Mouse (Mus musculus): ENCODE measurements around the gene Sdc4.
A peak's percentile ranks its signal among the peaks of the same experiment; 100 is the strongest.

The Sdc4 gene

DNA sequence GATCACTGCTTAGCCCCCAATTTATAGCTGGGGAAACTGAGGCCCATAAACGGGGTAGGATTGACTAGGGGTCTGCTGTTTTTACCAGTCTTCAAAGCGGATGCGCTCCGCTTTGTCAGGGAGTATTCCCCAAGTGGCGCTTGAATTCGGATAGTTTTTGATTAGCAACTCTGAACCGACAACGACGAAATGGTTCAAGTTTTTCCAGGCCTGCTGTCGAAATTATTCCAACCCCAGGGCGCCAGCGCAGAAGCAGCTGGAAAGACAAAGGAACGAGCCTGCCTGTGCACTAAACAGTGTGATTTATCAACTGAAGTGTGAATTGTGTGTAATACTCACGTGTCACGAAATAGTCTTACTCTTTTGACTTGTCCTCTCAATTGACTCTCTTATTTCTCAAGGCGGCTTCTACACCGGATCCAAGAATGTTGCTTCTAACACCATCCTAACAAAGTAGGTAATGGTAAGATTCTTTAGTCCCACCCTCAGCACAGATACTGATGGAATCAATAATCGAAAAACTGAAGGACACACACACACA lies at the start of gene Sdc4:
Gene Sdc4 (minus strand): TSS at position 428 of the 541 bp plus-strand sequence.
- no peak for DNase-seq (ENCODE audit: low spot score in 2 of 2)

DNA sequence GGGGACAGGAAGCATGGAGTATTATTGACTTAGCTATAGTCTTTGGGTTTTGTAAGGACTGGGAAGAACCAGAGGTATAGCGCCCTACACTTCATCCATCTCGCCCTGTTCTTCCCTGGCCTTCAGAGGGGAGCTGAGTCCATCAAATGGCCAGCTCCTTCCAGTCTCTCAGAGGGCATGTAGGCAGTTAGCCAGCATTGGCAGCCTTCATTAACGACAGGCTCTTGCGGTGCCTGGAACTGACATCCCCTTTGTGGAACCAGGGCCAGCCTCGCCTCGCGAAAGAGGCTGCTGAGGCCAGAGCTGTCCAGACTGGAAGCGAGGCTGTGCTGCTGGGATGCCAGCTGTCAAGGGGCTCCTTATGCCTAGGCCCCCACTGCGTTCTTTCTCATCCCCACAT lies 44.1 kb upstream of the Sdc4 start:
- DNase-seq (ENCODE audit: low spot score in 2 of 2), result peak in 1 of 2 experiments; percentile 70

DNA sequence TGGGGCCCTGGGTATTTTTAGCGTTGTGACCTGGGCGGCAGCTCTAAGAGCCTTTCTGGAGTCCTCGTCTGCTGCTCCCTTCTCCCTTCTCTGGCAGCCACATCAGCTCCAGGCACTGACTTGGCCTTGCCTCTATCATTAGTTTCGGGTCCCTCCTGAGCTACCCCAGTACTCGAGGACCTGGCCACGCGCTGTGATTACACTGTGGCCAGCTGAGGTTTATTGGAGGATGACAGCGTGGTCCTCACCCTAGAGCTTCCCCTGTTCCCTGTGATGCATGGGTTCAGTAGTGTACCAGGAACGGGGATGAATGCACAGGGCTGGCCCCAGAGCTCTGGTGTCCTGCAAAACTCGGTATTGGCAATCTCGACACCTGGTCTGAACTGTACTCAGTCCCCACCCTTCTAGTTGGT lies 43.4 kb upstream of the Sdc4 start:
- peak in 1 of 2 experiments; percentile 31 for DNase-seq (ENCODE audit: low spot score in 2 of 2)

GRCm38 (mm10) chr2:164486258-164487114 lies 42.8 kb upstream of the Sdc4 start:
- peak; percentile 71 to 80 for DNase-seq (ENCODE audit: low spot score in 2 of 2)

- no peak for DNase-seq (ENCODE audit: low spot score in 2 of 2)
These were observed 42.1 kb upstream of the Sdc4 start, which contains the start of gene Dbndd2 for GRCm38 (mm10) chr2:164485681-164486257. TSS of gene Dbndd2 (plus strand) at chr2:164486106.

DNA sequence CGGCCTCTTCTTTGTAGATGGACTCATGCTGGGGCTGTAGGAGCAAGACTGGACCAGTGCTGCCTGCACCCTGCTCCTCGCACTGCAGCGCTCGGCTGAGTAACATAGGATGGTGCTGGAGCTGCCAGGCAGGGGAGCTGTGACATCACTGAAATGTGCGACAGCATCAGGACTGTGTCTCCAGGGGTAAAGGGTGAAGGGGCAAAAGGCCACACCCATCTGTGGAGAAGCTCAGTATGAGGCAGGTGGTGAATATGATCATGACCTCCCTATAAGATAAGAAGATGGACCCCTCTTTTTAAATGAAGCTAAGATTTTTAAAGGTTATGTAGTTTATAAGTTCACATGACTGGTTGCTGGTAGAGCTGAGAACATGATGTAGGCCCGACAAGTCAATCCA lies 29.9 kb upstream of the Sdc4 start, which contains the start of gene Trp53tg5:
Gene Trp53tg5 (minus strand): TSS at position 101 of the 400 bp plus-strand sequence.
- no peak for DNase-seq (ENCODE audit: low spot score in 2 of 2)

GRCm38 (mm10) chr2:164470254-164470653 lies 26.6 kb upstream of the Sdc4 start:
- DNase-seq (ENCODE audit: low spot score in 2 of 2), result peak in 1 of 2 experiments; percentile 61

- DNase-seq (ENCODE audit: low spot score in 2 of 2), result no peak
These were observed 23.1 kb upstream of the Sdc4 start for GRCm38 (mm10) chr2:164466787-164467186.

- DNase-seq (ENCODE audit: low spot score in 2 of 2), result no peak
These were observed 21.5 kb upstream of the Sdc4 start for GRCm38 (mm10) chr2:164465161-164465560.

GRCm38 (mm10) chr2:164460745-164461551 lies 17.3 kb upstream of the Sdc4 start, which contains the start of gene Gm20458:
TSS of gene Gm20458 (plus strand) at chr2:164460967.
- DNase-seq (ENCODE audit: low spot score in 2 of 2), result peak; percentile 95 to 98

DNA sequence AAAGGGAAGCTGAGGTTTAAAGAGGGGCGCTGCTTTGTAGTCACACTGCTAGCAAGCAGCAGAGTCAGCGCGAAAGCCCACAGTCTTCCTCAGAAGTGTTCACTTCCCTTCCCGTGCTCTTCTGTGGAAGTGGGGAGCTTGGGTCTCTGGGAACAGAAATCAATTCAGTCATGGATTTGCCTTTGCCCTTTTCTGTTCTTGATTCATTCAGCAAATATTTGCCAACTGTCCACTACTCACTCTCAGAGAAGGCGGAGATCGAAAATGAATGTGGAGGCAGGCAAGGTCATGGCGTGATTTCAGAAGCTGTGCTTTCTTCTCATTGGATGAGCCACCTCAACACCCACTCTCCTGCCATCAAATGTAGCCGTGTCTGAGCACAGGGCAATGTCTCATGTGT lies 14.8 kb upstream of the Sdc4 start:
- no peak for DNase-seq (ENCODE audit: low spot score in 2 of 2)

DNA sequence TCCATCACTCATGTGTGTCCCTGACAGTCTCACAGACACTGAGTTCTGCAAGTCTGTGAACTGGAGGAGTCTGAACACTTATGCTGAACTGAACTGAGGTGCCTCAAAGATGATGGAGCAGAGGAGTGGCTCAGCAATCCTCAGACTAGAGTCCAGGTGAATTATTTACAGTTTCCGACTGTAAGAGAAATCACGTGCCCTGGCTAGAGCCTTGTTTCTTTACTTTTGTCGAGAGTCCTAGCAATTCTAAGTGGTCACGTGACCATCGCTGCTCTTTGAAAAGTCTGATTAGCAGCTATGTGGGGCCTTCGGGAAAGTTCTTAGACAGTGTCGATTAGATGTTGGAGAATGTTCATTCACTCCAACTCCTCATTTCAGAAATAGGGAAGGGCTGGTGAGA lies 14.3 kb upstream of the Sdc4 start:
- no peak for DNase-seq (ENCODE audit: low spot score in 2 of 2)

DNA sequence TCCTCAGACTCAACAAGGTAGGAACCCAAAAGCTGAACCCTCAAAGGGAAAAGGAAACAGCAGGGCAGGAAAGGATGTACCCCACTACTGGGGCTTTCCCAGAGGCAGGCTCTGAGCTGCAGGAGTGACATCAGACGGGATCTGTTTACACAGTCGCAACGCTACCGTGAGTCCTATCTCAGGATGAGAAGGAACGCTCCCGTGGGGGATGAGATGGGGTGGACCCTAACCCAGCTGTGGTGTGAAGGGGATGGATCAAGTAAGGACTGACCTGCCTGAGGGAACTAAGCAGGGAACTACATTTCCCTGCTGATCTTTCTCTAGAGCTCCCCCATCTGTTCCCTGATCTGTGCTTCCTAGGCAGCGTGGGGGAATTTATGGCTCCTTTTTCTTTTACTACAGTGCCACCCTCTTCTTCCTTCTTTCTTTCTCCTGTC lies 13.2 kb upstream of the Sdc4 start, which contains the start of gene Sys1:
Gene Sys1 (plus strand): TSS at position 101 of the 437 bp plus-strand sequence.
- DNase-seq (ENCODE audit: low spot score in 2 of 2), result peak in 1 of 2 experiments; percentile 50

GRCm38 (mm10) chr2:164456413-164456812 lies 12.7 kb upstream of the Sdc4 start:
- DNase-seq (ENCODE audit: low spot score in 2 of 2), result no peak

DNA sequence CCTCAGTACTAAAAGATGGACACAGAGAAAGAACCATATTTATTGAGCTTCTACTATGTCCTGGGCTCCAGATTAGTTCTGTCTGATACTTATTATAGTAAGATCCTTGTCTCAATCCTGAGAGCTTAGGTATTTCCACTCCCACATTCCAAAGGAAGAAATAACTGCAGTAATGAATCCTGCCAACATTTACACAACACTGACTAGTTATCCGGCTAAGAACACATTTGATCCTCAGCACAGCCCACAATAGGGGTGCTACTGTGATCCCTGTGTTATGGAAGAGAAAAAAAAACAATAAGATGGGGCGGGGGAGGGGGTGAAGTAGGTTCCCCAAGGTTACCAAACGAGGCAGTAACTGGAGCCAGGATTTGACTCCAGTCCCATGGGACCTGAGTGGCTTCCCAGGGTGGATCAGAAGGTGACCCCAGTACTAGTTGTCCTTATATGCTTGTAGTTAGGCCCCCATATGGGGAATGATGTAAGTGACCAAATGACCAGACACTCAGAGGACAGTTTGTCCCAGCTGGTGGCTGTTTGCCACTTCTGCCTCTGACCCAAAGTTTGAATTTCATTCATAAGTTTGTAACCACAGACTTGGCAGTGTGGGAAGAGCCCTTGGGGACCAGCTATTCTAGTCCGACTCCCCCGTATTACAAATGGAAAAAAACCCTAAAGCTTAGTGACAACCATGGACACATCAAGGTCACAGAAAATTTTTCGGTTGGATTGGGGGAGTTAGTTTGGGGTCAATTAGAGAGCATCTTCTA lies 11.9 kb upstream of the Sdc4 start:
- DNase-seq (ENCODE audit: low spot score in 2 of 2), result no peak

- peak; percentile 71 to 93 for DNase-seq (ENCODE audit: low spot score in 2 of 2)
These were observed 11.2 kb upstream of the Sdc4 start for GRCm38 (mm10) chr2:164454846-164455245.

GRCm38 (mm10) chr2:164453887-164454500 lies 10.3 kb upstream of the Sdc4 start:
- no peak for DNase-seq (ENCODE audit: low spot score in 2 of 2)

DNA sequence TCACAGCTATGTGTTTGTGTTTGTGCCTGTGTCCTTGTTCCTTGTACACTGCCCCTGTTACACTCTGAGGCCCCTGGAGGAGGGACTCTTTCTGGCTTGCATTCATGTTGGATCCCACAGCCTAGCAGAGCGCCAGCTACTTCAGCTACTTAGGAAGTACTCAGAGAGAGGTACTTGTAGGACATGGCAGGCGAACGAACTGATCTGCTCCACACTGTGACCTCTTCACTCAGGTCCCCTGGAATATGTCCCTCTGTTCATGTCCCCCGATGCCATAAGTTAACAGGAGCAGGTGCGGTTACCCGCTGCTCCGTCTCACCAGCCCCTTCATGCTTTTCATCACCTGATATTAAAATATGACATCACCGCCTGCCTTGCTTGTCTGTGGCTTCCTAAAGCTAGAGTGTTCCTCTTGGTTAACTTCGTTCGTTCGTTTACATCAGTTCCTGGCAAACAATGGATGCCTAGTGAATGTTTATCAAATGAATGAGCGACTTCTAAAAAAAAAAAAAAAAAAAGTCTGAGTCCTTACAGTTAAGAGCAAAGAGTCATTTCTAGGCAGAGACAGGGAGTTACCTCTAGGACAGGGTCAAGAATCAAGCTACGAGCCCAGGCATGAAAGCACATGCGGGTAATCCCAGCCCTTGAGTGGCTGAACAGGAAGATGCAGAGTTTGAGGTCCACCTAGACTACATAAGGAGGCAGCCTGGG lies 9.5 kb upstream of the Sdc4 start:
- DNase-seq (ENCODE audit: low spot score in 2 of 2), result no peak

DNA sequence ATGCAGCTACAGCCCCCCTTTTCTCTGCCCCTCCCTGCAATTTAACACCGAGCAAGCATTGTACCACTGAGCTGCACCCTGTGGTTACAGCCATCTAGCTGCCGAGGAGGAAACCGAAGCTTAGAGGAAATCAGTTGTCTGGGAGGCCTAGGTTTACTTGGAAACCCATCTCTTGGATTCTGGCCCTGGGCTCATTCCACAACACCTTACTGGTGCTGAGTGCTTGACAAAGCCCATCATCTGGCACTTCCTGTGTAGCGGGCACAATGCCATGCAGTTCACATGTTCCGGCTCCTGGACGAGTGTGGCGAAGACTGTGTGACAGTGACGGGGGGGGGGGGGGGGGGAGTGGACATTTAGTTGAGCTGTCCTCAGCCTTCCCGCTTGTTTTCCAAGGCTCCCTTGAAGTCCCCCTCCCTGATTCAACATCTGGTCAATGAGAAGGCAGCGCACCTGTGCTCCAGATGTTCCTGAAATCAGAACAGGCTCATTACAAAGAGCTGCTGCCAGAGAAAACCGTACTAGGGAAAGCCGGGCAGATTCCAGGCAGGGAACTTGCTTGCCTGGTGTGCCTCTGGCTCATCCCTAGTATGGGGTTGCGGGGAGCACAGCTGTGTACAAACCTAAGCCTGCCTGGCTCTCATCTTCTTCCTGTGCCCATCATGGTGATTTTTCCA lies 8.5 kb upstream of the Sdc4 start:
- DNase-seq (ENCODE audit: low spot score in 2 of 2), result no peak
